Mouse (Mus musculus) urinary bladder, postnatal 0 days (tissue): ENCODE results near the gene Plk5. TPM values are rescaled to one million over a fixed set of nuclear protein-coding genes. Genes with fewer than 3 reads are reported as not detected.

Experiments
- microRNA-seq: library from miRNA; unstranded; fragments of <30 nt; microRNA quantifications from one replicate; pipeline ENCODE4, GENCODE M21; 2016
- polyA plus RNA-seq: library from polyadenylated mRNA; unstranded; fragments of >200 nt; fragmentation: Nextera tagmentation; extraction: Ambion mirVana; gene quantifications from 2 replicates; pipeline ENCODE4 v1.2.1, GENCODE M21; 2015

Plk5 gene
- polyA plus RNA-seq, result not detected in 2 replicates

GRCm38 (mm10) chr10:80356001-80356682, at the start of gene Plk5:
TSS of gene Plk5 (plus strand) at chr10:80356459.

GRCm38 (mm10) chr10:80320340-80320760, 35.9 kb upstream of the Plk5 start, which contains the start of gene 2310011J03Rik:
TSS of gene 2310011J03Rik (minus strand) at chr10:80320537.

GRCm38 (mm10) chr10:80329273-80330081, 26.8 kb upstream of the Plk5 start, which contains the start of the genes Pcsk4 and Reep6:
TSS of gene Pcsk4 (minus strand) at chr10:80329498.
TSS of gene Reep6 (plus strand) at chr10:80329953.

GRCm38 (mm10) chr10:80348244-80348781, 7.9 kb upstream of the Plk5 start, which contains the start of gene Adamtsl5:
TSS of gene Adamtsl5 (minus strand) at chr10:80348412.

GRCm38 (mm10) chr10:80387522-80387959, 31.3 kb downstream of the Plk5 start, which contains the start of gene Mex3d:
TSS of gene Mex3d (minus strand) at chr10:80387659.

GRCm38 (mm10) chr10:80399191-80399972, 43.1 kb downstream of the Plk5 start, which contains the start of gene Mbd3:
TSS of gene Mbd3 (minus strand) at chr10:80399550.

GRCm38 (mm10) chr10:80406684-80407501, 50.6 kb downstream of the Plk5 start, which contains the start of gene Uqcr11:
TSS of gene Uqcr11 (minus strand) at chr10:80406830.

Small RNA genes lying within 50 kb of the gene (microRNA-seq; reads per million reads assigned to microRNA genes)
- not detected for gene Gm22721

Other genes with a start within 250 kb of the Plk5 start
- gene Stk11, start 240.7 kb upstream of the Plk5 start, polyA plus RNA-seq, result 11.9 and 12.4 TPM in 2 replicates
- 604 and 621 TPM in 2 replicates for gene Atp5d, start 217.8 kb upstream of the Plk5 start, polyA plus RNA-seq
- 2.1 and 2.4 TPM in 2 replicates for gene Cbarp, start 215.6 kb upstream of the Plk5 start, polyA plus RNA-seq
- gene Midn, start 208.2 kb upstream of the Plk5 start, polyA plus RNA-seq, result 7.5 and 7.6 TPM in 2 replicates
- gene Cirbp, start 190.5 kb upstream of the Plk5 start, polyA plus RNA-seq, result 215 and 228 TPM in 2 replicates
- 8.1 and 10.7 TPM in 2 replicates for gene 1600002K03Rik, start 183.5 kb upstream of the Plk5 start, polyA plus RNA-seq
- gene Efna2, start 177.0 kb upstream of the Plk5 start, polyA plus RNA-seq, result 5.6 and 6.3 TPM in 2 replicates
- 19.8 and 28.1 TPM in 2 replicates for gene Mum1, start 130.0 kb upstream of the Plk5 start, polyA plus RNA-seq
- gene Ndufs7, start 107.3 kb upstream of the Plk5 start, polyA plus RNA-seq, result 297 and 358 TPM in 2 replicates
- 21.6 and 22.3 TPM in 2 replicates for gene Gamt, start 95.4 kb upstream of the Plk5 start, polyA plus RNA-seq
- gene Dazap1, start 95.0 kb upstream of the Plk5 start, polyA plus RNA-seq, result 25.8 and 28.0 TPM in 2 replicates
- gene Rps15, start 64.0 kb upstream of the Plk5 start, polyA plus RNA-seq, result 647 and 717 TPM in 2 replicates
- gene Apc2, start 60.5 kb upstream of the Plk5 start, polyA plus RNA-seq, result 0.36 and 0.45 TPM in 2 replicates
- 39.5 and 42.5 TPM in 2 replicates for gene 2310011J03Rik, start 35.9 kb upstream of the Plk5 start, polyA plus RNA-seq
- gene Pcsk4, start 27.0 kb upstream of the Plk5 start, polyA plus RNA-seq, result 1.3 and 2.2 TPM in 2 replicates
- 17.3 and 20.4 TPM in 2 replicates for gene Reep6, start 26.5 kb upstream of the Plk5 start, polyA plus RNA-seq
- 21.4 and 22.9 TPM in 2 replicates for gene Adamtsl5, start 8.0 kb upstream of the Plk5 start, polyA plus RNA-seq
- 3.7 and 4.2 TPM in 2 replicates for gene Mex3d, start 31.2 kb downstream of the Plk5 start, polyA plus RNA-seq
- gene Mbd3, start 43.1 kb downstream of the Plk5 start, polyA plus RNA-seq, result 93.3 and 96.5 TPM in 2 replicates
- 829 and 1,098 TPM in 2 replicates for gene Uqcr11, start 50.4 kb downstream of the Plk5 start, polyA plus RNA-seq
- gene Tcf3, start 77.2 kb downstream of the Plk5 start, polyA plus RNA-seq, result 28.2 and 29.8 TPM in 2 replicates
- not detected in 2 replicates for gene Onecut3, start 138.4 kb downstream of the Plk5 start, polyA plus RNA-seq
- 0.05 and 0.07 TPM in 2 replicates for gene Atp8b3, start 182.7 kb downstream of the Plk5 start, polyA plus RNA-seq
- 8.7 and 9.3 TPM in 2 replicates for gene Rexo1, start 205.1 kb downstream of the Plk5 start, polyA plus RNA-seq
- 8.8 and 9.9 TPM in 2 replicates for gene Klf16, start 220.9 kb downstream of the Plk5 start, polyA plus RNA-seq
- gene Abhd17a, start 233.9 kb downstream of the Plk5 start, polyA plus RNA-seq, result 73.0 and 80.4 TPM in 2 replicates
- gene Scamp4, start 246.4 kb downstream of the Plk5 start, polyA plus RNA-seq, result 62.1 and 62.3 TPM in 2 replicates
- gene Adat3, start 246.4 kb downstream of the Plk5 start, polyA plus RNA-seq, result 3.7 and 5.5 TPM in 2 replicates
- 0.82 and 1.4 TPM in 2 replicates for gene Gm49322, start 249.6 kb downstream of the Plk5 start, polyA plus RNA-seq